Mouse (Mus musculus) embryonic facial prominence, embryonic 11.5 days (tissue): ENCODE data around the gene Phyhd1. TPM values are rescaled to one million over a fixed set of nuclear protein-coding genes. Genes with fewer than 3 reads are reported as not detected.

Experiments
- ATAC-seq: fragments of 200-750 bp; cut with Nextera tagmentation; replicated peaks from 2 replicates; pipeline ENCODE4 v1.8.0; 2017; ENCODE audit warnings: low read depth; ENCODE audit not compliant: insufficient number of reproducible peaks, low FRiP score, low TSS enrichment
- DNase-seq: peaks from one replicate; pipeline ENCODE4 v3.0.0-alpha.2; 2015; ENCODE audit warnings: low spot score
- H3K27ac ChIP-seq: fragments of 300-500 bp; sonication (generic); replicated peaks from 2 replicates; pipeline ENCODE4 v1.5.1; 2014; ENCODE audit warnings: mild to moderate bottlenecking, low read depth, low read length, control low read depth
- H3K27me3 ChIP-seq: fragments of 300-500 bp; sonication (generic); 2 replicates; pipeline ENCODE4 v1.6.1; 2014; ENCODE audit warnings: mild to moderate bottlenecking, low read length, moderate library complexity, mixed read lengths; ENCODE audit not compliant: control insufficient read depth, insufficient read depth
- H3K36me3 ChIP-seq: fragments of 300-500 bp; sonication (generic); replicated peaks from 2 replicates; pipeline ENCODE4 v1.6.1; 2014; ENCODE audit warnings: low read depth, mild to moderate bottlenecking, low read length, moderate library complexity, mixed read lengths; ENCODE audit not compliant: control insufficient read depth, insufficient read depth
- H3K4me1 ChIP-seq: fragments of 300-500 bp; sonication (generic); 2 replicates; pipeline ENCODE4 v1.6.1; 2014; ENCODE audit warnings: low read length, mixed read lengths; ENCODE audit not compliant: control insufficient read depth, insufficient read depth
- H3K4me2 ChIP-seq: fragments of 300-500 bp; sonication (generic); 2 replicates; pipeline ENCODE4 v1.6.1; 2014; ENCODE audit warnings: low read depth, mild to moderate bottlenecking, control low read depth, low read length, moderate library complexity
- H3K4me3 ChIP-seq: fragments of 300-500 bp; sonication (generic); 2 replicates; pipeline ENCODE4 v1.5.1; 2014; ENCODE audit warnings: low read depth, low read length, control low read depth
- H3K9ac ChIP-seq: fragments of 300-500 bp; sonication (generic); replicated peaks from 2 replicates; pipeline ENCODE4 v1.6.1; 2014; ENCODE audit warnings: mild to moderate bottlenecking, control low read depth, low read length
- H3K9me3 ChIP-seq: fragments of 300-500 bp; sonication (generic); replicated peaks from 2 replicates; pipeline ENCODE4 v1.6.1; 2016; ENCODE audit warnings: mild to moderate bottlenecking, low read length, inconsistent platforms, mixed read lengths; ENCODE audit not compliant: control insufficient read depth
- WGBS: fragments of 180-500 bp; shearing (Covaris S2); extraction: QIAGEN DNeasy Blood & Tissue Kit; methylation state at CpG from one replicate; pipeline ENCODE4 v1.1.7; 2014; 5-methylcytosine and 5-hydroxymethylcytosine counted together
- polyA plus RNA-seq: library from polyadenylated mRNA; unstranded; fragments of >200 nt; fragmentation: Nextera tagmentation; extraction: Ambion mirVana; gene quantifications from 2 replicates; pipeline ENCODE4 v1.2.1, GENCODE M21; 2014

Phyhd1 gene
- polyA plus RNA-seq, 1 experiment from 2014 or later = 2.3 TPM

DNA sequence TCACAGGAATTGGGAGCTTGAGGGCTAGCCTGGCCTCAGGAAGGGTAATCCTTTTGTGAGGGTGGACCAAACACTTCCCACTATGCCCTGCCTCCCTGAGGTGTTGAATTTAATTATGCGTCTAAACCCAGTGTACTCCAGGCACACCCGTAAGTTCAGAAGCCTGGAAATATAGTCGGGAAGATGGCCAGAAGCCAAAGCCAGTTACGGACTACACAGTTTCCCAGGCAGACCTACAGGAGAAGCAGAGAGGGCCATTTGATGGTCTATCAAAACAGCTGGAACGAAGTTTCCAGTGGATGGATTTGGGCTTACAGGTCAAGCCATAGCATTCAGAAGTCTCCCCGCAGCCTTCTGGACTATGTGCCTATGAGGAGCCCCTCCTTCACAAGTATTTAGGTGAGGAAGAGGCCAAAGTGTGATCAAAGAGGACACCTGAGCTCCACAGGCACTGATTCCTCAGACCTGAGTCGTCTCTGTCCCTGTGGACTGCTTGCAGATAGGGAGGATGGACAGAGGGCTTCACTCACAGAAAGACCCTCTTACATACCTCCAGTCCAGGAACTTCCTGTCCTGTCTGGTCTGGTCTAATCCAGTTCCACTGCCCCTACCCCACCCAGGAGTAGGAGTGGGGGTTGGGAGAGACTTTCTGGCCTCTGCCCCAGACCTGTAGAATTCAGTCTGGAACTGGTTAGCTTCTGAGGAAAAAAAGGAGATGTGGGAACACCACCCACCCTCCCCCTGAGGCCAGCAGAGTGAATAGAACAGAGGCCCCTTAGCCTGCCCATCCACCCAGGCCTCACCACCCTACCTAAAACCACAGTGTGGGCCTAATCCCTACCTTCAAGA is 1.1 kb upstream of the Phyhd1 start:
- no peak overlapping the region for H3K4me3 ChIP-seq
- no peaks in the 10 kb centered on the region for H3K27me3 ChIP-seq
- peak overlapping the region; percentile 63; the same call in 1 of the 2 replicates for H3K27ac ChIP-seq
- H3K9me3 ChIP-seq = no peaks in the 10 kb centered on the region
- 70% methylated on average over 7 of the region's 7 CpGs for WGBS
- H3K36me3 ChIP-seq = peaks cover 2% of the 10 kb centered on the region; the same call in 1 of the 2 replicates
- no peak overlapping the region for H3K9ac ChIP-seq
- ATAC-seq (no peak), DNase-seq (peak; percentile 60)
- H3K4me1 ChIP-seq = peaks cover 4% of the 10 kb centered on the region; the same call in 1 of the 2 replicates
- no peak overlapping the region for H3K4me2 ChIP-seq

DNA sequence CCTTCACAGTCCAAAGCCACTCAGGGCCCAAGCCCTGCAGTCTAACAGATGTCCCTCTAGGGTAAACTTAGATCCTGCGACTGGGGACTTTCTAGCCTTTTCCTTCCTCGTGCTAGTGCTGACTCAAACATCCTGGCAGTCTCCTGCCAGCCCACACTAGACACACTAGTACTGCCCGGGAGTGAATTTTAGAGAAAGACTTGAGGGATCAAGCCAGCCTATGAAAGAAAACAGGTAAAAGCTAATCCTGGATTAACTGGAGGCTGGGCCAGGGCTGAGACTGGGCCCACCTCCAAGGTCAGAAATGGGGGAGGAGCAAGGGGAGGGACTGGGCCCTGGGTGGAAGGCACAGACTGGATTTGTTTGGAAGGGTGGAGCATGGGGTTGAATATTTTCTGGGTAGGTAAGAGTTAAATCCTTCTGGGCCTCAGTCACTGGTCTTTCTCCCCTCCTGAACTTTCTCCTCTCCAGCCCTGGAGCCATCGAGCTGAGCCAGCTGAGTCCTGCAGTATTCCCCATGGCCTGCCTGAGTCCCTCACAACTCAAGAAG is 464 bp downstream of the Phyhd1 start:
- ATAC-seq (peak; percentile 21; the same call in 1 of the 2 replicates), DNase-seq (peak; percentile 69)
- 22% methylated on average over 4 of the region's 4 CpGs for WGBS

DNA sequence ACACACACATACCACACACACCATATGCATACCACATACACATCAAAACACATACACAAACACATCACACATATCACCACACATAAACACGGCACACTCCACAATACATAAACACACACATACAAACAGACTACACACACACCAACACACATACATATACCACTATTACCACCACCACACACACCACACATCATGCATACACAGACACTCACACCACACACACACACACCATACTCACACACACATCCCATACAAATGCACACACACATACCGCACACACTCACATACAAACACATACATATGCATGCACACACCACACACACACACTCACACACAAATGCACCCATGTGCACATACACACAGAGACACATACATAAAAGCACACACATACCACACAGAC is 1.5 kb downstream of the Phyhd1 start:
- Histone ChIP-seq H3K36me3 (no peaks in the 10 kb centered on the region; the same call in 1 of the 2 replicates), H3K4me1 (peaks cover 4% of the 10 kb centered on the region; the same call in 1 of the 2 replicates), H3K9me3 (no peaks in the 10 kb centered on the region), H3K4me2 (no peak overlapping the region), H3K27me3 (no peaks in the 10 kb centered on the region), H3K27ac (no peak overlapping the region), H3K4me3 (no peak overlapping the region), H3K9ac (no peak overlapping the region)
- ATAC-seq = no peak
- WGBS = 91% methylated on average over 2 of the region's 2 CpGs
- DNase-seq = no peak

More for the DNA sequence above, 464 bp downstream of the Phyhd1 start:
- Histone ChIP-seq H3K27ac (peak overlapping the region; percentile 63), H3K4me3 (no peak overlapping the region), H3K9me3 (no peaks in the 10 kb centered on the region), H3K4me2 (no peak overlapping the region), H3K27me3 (no peaks in the 10 kb centered on the region), H3K4me1 (peaks cover 4% of the 10 kb centered on the region; the same call in 1 of the 2 replicates), H3K9ac (peak overlapping the region; percentile 1; the same call in 1 of the 2 replicates), H3K36me3 (no peaks in the 10 kb centered on the region; the same call in 1 of the 2 replicates)

DNA sequence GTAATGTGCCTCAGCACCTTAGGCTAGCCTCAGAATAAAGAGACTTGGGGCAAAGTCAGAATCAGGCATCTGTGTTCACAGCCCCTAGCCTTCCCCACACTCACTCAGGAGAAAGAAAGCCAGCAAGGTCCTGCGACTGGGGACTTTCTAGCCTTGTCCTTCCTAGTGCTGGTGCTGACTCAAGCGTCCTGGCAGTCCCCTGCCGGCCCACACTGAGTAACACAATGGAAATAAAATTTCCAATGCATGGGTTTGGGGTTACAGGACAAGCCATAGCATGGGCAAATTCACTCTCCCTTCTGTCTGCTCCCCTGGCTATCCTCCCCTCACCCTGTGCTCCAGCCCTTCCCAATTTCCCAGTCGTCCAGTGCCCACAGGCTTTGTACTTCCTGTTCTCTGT is 2.4 kb downstream of the Phyhd1 start:
- no peaks in the 10 kb centered on the region for H3K36me3 ChIP-seq
- no peak overlapping the region for H3K27ac ChIP-seq
- H3K9me3 ChIP-seq = no peaks in the 10 kb centered on the region
- H3K27me3 ChIP-seq = no peaks in the 10 kb centered on the region
- H3K4me1 ChIP-seq = peaks cover 4% of the 10 kb centered on the region; the same call in 1 of the 2 replicates
- H3K4me3 ChIP-seq = no peak overlapping the region
- no peak overlapping the region for H3K4me2 ChIP-seq
- no peak for DNase-seq
- ATAC-seq = no peak
- WGBS = 57% methylated on average over 4 of the region's 4 CpGs
- H3K9ac ChIP-seq = no peak overlapping the region

DNA sequence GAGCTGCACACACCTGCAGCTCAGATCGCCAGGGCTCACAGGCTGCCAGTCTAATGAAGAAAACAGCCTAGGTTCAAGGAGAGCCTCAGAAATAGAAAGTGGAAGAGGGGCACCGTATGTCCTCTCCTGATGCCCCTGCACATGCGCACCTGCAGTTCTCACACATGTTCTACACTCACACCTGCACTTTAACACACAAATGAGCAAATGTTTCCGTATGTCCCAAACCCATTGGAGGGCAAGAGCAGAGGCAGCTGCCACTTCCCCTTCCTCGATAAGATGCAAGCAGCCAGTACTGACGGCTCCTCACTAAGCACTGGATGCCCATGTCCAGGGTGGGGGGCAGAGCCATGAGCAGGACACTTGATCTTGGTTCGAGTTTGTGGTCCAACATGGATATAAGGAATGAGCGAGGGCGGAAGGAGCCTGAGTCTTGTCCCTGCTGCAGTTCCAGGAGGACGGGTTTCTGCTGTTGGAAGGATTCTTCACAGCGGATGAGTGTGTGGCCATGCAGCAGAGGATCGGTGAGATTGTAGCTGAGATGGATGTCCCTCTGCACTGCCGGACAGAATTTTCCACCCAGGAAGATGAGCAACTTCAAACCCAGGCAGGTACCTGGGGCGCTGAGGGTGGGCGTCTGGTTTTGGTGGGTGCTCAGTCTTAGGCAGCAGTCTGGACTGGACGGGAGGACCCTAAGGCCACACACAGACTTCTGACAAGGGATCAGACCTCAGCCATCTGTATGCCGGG is 3.4 kb downstream of the Phyhd1 start:
- no peaks in the 10 kb centered on the region for H3K27me3 ChIP-seq
- H3K4me2 ChIP-seq = no peak overlapping the region
- DNase-seq (no peak), ATAC-seq (no peak)
- no peaks in the 10 kb centered on the region for H3K9me3 ChIP-seq
- 87% methylated on average over 17 of the region's 17 CpGs for WGBS
- H3K27ac ChIP-seq = no peak overlapping the region
- H3K4me3 ChIP-seq = no peak overlapping the region
- H3K9ac ChIP-seq = no peak overlapping the region
- H3K36me3 ChIP-seq = no peaks in the 10 kb centered on the region
- peaks cover 4% of the 10 kb centered on the region; the same call in 1 of the 2 replicates for H3K4me1 ChIP-seq

DNA sequence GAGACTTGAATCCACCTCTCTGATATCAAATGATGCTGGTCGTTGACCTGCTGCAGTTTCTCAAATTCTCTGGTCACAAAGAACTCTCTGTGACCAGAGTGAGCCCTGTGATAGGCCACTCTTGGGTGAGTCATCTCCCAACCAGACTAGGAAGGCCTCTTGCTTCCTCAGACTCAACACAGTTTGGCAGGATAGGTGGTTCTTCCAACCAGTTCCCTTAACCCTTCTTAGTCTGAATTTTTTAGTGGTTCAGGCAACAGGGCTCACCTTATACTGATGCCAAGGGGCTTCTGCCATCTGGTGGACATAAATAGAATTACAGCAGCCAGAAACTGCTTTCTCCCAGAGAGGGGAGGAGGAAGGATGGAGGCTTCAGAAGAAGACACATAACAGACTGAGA is 4.1 kb downstream of the Phyhd1 start:
- 30% methylated on average over 1 of the region's 1 CpGs for WGBS
- Histone ChIP-seq H3K36me3 (no peaks in the 10 kb centered on the region), H3K9me3 (no peaks in the 10 kb centered on the region), H3K4me3 (no peak overlapping the region), H3K27ac (no peak overlapping the region), H3K27me3 (no peaks in the 10 kb centered on the region), H3K4me2 (no peak overlapping the region), H3K9ac (no peak overlapping the region), H3K4me1 (peaks cover 4% of the 10 kb centered on the region; the same call in 1 of the 2 replicates)
- ATAC-seq (peak; percentile 63), DNase-seq (peak; percentile 81)

DNA sequence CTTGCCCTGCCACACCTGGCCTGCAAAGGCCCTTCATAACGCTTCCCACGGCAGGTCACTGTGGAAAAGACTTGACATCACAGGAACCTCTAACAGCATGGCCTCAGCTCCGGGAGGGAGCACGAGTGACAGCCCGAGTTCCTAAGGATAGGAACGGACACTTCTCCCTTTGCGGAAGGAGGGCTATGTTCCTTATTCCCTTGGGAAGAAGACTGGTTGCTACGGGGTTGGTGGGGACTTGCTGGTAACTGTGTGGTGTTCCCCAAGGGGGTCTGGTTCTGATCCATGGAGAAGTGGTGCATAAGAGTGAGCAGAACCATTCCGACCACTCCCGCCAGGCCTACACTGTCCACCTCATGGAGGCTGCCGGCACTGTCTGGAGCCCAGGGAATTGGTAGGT is 14.7 kb downstream of the Phyhd1 start, which contains the start of gene Gm28038:
Gene Gm28038 (plus strand): TSS at position 301 of the 400 bp plus-strand sequence.
- ATAC-seq (no peak), DNase-seq (no peak)
- no peaks in the 10 kb centered on the region for H3K36me3 ChIP-seq
- H3K9ac ChIP-seq = no peak within 1 kb of the TSS
- H3K9me3 ChIP-seq = no peaks in the 10 kb centered on the region
- H3K27me3 ChIP-seq = no peaks in the 10 kb centered on the region
- H3K4me1 ChIP-seq = no peaks in the 10 kb centered on the region
- no peak within 1 kb of the TSS for H3K4me2 ChIP-seq
- H3K27ac ChIP-seq = no peak within 1 kb of the TSS
- no peak within 1 kb of the TSS for H3K4me3 ChIP-seq
- WGBS = 91% methylated on average over 11 of the region's 11 CpGs
